Mouse (Mus musculus): ENCODE results near the gene B4galt5.
A peak's percentile ranks its signal among the peaks of the same experiment; 100 is the strongest.

Gene B4galt5

DNA sequence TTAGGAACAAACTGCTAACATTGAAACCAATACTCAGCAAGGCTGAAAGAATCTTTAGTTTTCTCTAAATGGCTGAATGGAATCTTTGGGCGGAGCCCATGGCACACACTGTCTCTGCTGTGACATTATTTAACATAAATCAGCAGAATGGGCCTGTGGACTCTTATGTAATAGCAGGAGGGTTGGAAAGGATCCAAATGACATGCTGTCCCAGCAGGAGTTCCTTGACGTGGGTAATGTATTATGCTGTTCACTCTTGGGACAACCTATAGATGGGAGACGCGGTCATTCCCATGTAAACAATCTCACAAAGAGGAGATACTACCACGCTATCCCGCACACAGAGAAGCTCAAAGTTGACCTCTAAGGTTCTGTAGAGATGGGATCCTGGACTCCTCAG is 15.5 kb downstream of the B4galt5 start:
- no peak for DNase-seq (ENCODE audit: low read depth, low spot score)

GRCm38 (mm10) chr2:167332336-167332987 is 16.5 kb downstream of the B4galt5 start:
- no peak for DNase-seq (ENCODE audit: low read depth, low spot score)

GRCm38 (mm10) chr2:167331432-167331921 is 17.5 kb downstream of the B4galt5 start:
- peak; percentile 76 for DNase-seq (ENCODE audit: low read depth, low spot score)

DNA sequence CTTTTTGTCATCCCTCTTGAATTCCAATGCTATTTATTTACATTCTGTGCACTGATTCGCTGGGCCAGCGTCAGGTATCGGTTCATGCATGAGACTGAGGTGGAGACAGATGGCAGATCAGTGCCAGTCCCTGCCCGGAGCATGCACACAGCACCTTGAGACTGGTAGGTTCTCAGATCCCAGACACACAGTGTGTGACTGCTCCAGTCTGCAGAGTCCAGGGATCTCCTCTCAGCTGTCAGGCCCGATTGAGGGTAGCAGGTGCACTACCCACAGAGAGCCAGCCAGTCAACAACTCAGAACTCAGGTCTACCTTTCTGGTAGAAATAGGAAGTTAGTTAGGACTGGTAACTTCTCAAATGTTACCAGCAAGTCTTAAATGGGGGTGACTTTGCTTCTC is 18.4 kb downstream of the B4galt5 start:
- peak; percentile 85 for DNase-seq (ENCODE audit: low read depth, low spot score)

GRCm38 (mm10) chr2:167329478-167330262 is 19.3 kb downstream of the B4galt5 start:
- DNase-seq (ENCODE audit: low read depth, low spot score), result peak; percentile 42

DNA sequence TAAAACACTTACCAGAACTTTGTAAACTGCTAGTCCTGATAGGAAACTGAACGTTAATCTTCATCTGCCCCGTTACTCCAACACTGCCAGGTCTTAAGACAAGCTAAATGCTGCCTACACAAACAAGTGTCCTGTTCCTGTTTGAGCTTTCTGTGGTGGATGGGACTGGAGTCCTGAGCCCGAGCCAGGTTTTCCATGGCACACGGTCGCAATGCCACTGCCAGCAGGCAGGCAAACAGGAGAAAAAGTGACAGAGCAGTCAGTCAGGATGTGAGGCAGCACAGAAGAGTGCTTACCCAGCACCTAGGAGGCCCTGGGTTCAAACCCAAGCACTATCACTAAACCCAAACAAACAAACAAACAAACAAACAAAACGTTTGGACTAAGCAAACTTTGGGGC is 20.6 kb downstream of the B4galt5 start:
- peak; percentile 85 for DNase-seq (ENCODE audit: low read depth, low spot score)

DNA sequence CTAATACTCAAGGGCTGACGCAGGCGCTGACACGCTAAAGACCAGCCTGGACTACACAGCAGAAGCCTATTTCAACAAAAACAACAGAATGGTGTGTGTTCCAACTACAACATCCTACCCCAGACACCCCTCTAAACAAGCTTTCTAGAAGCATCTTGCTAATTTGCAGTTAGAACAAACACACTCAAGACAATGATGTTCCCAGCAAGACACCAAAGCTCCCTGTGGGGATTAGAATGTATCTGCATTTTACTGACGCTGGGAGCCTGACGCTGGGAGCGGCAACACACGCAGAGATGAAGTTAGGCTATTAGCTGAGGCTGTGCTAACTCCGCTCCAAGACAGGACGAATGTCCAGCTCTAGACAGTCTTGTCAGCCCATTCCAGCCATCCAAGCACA is 22.4 kb downstream of the B4galt5 start:
- DNase-seq (ENCODE audit: low read depth, low spot score), result no peak

DNA sequence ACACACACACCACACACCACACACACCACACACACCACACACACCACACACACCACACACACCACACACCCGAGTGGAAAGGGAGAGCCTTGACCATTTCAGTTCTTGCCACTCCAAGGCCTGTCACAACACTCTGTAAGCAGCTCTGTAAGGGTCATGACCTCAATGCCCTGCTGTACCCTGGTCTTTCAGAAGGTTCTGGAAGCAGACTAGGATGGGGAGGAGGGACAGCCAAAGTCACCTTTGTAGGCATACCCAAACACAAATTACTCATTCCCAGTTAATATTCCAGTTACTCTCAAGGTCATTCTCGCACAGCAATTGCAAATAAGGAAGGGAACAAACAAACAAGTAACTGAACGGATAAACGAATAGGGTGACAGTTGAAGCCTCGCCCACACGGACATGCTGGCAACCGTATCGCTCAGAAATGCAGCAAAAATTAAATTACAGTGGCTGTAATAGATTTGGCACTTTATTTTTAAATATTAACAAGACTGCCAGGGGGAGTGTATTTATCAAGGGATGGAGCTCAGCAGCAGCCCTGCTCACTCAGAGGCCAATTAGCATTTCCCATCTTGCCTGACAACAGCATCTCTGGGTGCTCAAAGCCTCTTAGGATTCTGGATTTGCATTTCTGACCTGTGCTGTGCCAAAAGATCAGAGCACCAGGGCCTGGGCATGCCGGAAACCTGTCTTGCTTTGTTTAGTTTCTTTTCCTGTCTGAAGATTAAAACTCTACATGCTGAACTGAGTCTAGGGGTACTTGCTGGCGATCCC is 24.6 kb downstream of the B4galt5 start:
- DNase-seq (ENCODE audit: low read depth, low spot score), result peak; percentile 46

DNA sequence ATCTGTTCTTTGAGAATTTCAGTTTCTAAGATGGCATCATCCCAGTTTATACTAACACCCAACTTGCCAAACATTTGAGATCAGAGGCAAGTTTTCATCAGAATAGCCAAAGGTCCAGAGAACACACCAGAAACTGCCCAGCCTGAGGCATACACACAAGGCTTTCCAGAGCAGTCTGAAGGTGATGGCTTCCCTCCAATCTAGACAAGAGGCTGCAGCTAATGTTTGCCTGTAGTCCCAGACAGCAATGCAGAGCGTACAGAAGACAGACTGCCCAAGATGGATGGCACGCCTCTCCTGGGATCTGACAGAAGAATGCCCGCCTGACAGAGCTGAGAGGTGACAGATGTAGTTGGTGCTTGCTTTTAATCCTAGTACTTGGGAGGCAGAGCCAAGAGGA is 25.9 kb downstream of the B4galt5 start:
- DNase-seq (ENCODE audit: low read depth, low spot score), result peak; percentile 45

- DNase-seq (ENCODE audit: low read depth, low spot score), result no peak
Observed at GRCm38 (mm10) chr2:167321372-167321771, 27.6 kb downstream of the B4galt5 start.

GRCm38 (mm10) chr2:167318981-167319380 is 30.0 kb downstream of the B4galt5 start:
- peak; percentile 26 for DNase-seq (ENCODE audit: low read depth, low spot score)

GRCm38 (mm10) chr2:167316724-167317187 is 32.2 kb downstream of the B4galt5 start:
- peak; percentile 87 for DNase-seq (ENCODE audit: low read depth, low spot score)

DNA sequence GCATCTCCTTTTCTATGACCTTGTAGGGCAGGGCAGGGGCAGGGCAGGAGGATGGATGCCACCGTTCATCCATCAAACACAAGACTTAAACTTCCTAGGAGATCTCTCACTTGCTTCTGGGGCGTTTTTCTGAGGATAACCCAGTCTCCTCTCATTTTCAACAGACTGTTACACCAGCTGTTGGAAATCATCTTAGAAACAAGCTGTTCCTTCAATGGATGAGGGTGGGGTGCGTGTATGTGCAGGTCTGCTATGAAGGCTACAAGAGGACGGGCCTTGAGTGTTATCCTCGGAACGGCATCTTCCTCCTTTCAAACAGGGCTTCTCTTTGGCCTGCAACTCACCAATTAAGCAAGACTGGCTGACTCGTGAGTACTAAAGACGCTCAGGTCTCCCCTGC is 34.5 kb downstream of the B4galt5 start:
- DNase-seq (ENCODE audit: low read depth, low spot score), result peak; percentile 59

DNA sequence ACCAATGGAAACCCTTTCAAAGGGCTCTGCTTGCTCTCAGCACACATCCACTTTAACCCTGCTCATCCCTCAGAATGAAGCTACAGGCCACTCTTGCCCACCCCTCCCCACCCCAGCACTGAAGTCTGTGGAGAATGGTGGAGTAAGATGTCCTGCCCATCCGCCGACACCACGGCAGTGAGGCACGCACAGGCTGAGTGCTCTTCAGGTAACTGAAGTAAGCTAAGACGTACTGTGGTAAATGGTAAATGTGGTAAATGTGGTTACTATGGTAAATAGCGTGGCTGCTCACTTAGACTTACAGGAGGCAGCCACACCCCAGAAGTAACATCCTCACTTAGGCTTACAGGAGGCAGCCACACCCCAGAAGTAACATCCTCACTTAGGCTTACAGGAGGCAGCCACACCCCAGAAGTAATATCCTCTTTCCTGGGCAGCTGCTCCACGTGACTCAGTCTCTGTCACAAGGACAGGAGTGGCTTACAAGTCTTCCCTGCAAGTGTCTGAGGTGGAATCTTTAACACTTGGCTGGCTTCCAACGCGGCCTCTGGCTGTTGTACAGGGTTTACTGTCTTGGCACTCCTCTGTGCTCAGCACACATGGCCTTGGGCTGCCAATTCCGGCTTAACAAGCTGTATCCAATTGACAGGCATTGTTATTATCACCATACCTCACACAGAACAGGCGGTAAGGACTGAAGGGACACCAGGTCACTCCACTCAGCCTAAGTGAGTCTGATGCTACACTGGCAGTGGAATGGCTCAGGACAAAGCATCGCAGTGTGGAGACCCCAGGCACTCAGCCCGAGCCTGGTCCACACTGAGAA is 35.3 kb downstream of the B4galt5 start:
- DNase-seq (ENCODE audit: low read depth, low spot score), result peak; percentile 76

GRCm38 (mm10) chr2:167310121-167310520 is 38.9 kb downstream of the B4galt5 start:
- DNase-seq (ENCODE audit: low read depth, low spot score), result no peak

DNA sequence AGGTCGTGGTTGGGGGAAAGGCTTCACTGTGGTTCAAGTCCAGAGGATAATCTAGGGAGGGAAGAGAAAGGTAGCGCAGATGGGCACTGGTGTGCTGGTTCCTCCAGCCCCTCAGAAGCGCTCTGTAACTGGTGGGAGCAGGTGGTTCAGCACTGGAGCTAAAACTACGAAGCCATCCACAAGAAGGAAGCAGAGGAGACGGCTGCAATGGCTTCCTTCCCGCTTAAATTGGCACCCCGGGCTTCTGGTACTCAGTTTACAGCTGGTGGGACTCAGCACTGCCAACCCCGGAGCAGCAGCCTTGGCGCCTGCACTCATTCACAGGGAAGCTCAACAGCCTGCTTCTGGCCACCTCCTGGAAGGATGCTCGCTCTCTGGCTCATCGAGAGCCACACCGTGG is 39.7 kb downstream of the B4galt5 start:
- DNase-seq (ENCODE audit: low read depth, low spot score), result peak; percentile 35

- no peak for DNase-seq (ENCODE audit: low read depth, low spot score)
Observed at GRCm38 (mm10) chr2:167307716-167308115, 41.3 kb downstream of the B4galt5 start.

GRCm38 (mm10) chr2:167306626-167307541 is 42.1 kb downstream of the B4galt5 start:
- peak; percentile 36 for DNase-seq (ENCODE audit: low read depth, low spot score)

- no peak for DNase-seq (ENCODE audit: low read depth, low spot score)
Observed at GRCm38 (mm10) chr2:167306273-167306594, 42.7 kb downstream of the B4galt5 start.
